Mouse (Mus musculus) forebrain, embryonic 16.5 days (tissue): Measurements from ENCODE around the gene Sytl2. TPM values are rescaled to one million over a fixed set of nuclear protein-coding genes. Genes with fewer than 3 reads are reported as not detected.

ENCODE experiments used
- ATAC-seq: fragments of 200-750 bp; cut with Nextera tagmentation; 2 replicates; pipeline ENCODE4 v1.8.0; 2017; ENCODE audit warnings: mild to moderate bottlenecking, moderate library complexity
- H3K27ac ChIP-seq: fragments of 300-500 bp; sonication (generic); 2 replicates; pipeline ENCODE4 v1.5.1; 2014; ENCODE audit warnings: low read length, control low read depth
- H3K27me3 ChIP-seq: fragments of 300-500 bp; sonication (generic); replicated peaks from 2 replicates; pipeline ENCODE4 v1.6.1; 2014; ENCODE audit warnings: low read length; ENCODE audit not compliant: control insufficient read depth, insufficient read depth
- H3K36me3 ChIP-seq: fragments of 300-500 bp; sonication (generic); 2 replicates; pipeline ENCODE4 v1.6.1; 2014; ENCODE audit not compliant: control insufficient read depth, insufficient read depth
- H3K4me1 ChIP-seq: fragments of 300-500 bp; sonication (generic); replicated peaks from 2 replicates; pipeline ENCODE4 v1.6.1; 2014; ENCODE audit warnings: low read length; ENCODE audit not compliant: control insufficient read depth, insufficient read depth
- H3K4me2 ChIP-seq: fragments of 300-500 bp; sonication (generic); 2 replicates; pipeline ENCODE4 v1.6.1; 2014; ENCODE audit warnings: mild to moderate bottlenecking, low read length, control low read depth
- H3K4me3 ChIP-seq: fragments of 300-500 bp; sonication (generic); replicated peaks from 2 replicates; pipeline ENCODE4 v1.5.1; 2014; ENCODE audit warnings: mild to moderate bottlenecking, low read length, control low read depth
- H3K9ac ChIP-seq: fragments of 300-500 bp; sonication (generic); replicated peaks from 2 replicates; pipeline ENCODE4 v1.6.1; 2014; ENCODE audit warnings: low read depth, low read length, control low read depth
- H3K9me3 ChIP-seq: fragments of 300-500 bp; sonication (generic); 2 replicates; pipeline ENCODE4 v1.6.1; 2016; ENCODE audit warnings: low read length; ENCODE audit not compliant: control insufficient read depth
- WGBS: fragments of 180-500 bp; shearing (Covaris S2); extraction: QIAGEN DNeasy Blood & Tissue Kit; methylation state at CpG from one replicate; pipeline ENCODE4 v1.1.7; 2014; 5-methylcytosine and 5-hydroxymethylcytosine counted together
- polyA plus RNA-seq: library from polyadenylated mRNA; unstranded; fragments of >200 nt; fragmentation: Nextera tagmentation; extraction: Ambion mirVana; gene quantifications from 2 replicates; pipeline ENCODE4 v1.2.1, GENCODE M21; 2015

Gene Sytl2
- polyA plus RNA-seq, 1 experiment from 2014 or later: 2.3 TPM

DNA sequence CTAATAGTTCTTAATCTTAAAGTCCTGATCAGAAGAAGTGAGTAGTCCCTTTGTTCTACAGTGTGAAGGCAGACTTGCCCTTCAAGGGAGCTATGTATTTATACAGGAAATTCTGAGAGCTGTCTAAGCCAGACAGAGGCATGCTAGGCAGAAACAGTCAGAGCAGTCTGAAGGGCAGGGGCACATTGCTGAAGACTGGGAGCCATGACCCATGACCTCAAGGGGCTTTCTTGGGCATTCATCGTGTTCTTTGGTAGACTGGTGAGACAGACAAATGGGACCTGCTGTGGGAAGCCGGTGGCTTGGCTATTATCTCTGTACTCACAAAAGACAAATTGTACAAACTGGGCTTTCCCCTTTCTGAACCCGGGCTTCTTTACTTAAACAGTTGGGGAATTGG is 4.0 kb downstream of the Sytl2 start:
- H3K9me3 ChIP-seq: no peaks in the 10 kb centered on the region
- H3K9ac ChIP-seq: no peak overlapping the region
- WGBS: 1% methylated on average over 3 of the region's 3 CpGs
- H3K27ac ChIP-seq: no peak overlapping the region
- no peak overlapping the region for H3K4me3 ChIP-seq
- peaks cover 8% of the 10 kb centered on the region for H3K27me3 ChIP-seq
- ATAC-seq: no peak
- H3K36me3 ChIP-seq: no peaks in the 10 kb centered on the region
- H3K4me2 ChIP-seq: no peak overlapping the region
- peaks cover 3% of the 10 kb centered on the region for H3K4me1 ChIP-seq

GRCm38 (mm10) chr7:90306968-90307367 is 4.9 kb downstream of the Sytl2 start:
- 88% methylated on average over 1 of the region's 1 CpGs for WGBS
- Histone ChIP-seq H3K4me1 (peaks cover 3% of the 10 kb centered on the region), H3K36me3 (no peaks in the 10 kb centered on the region), H3K27ac (no peak overlapping the region), H3K27me3 (peaks cover 8% of the 10 kb centered on the region), H3K9ac (no peak overlapping the region), H3K9me3 (no peaks in the 10 kb centered on the region), H3K4me3 (no peak overlapping the region), H3K4me2 (no peak overlapping the region)
- ATAC-seq: no peak

DNA sequence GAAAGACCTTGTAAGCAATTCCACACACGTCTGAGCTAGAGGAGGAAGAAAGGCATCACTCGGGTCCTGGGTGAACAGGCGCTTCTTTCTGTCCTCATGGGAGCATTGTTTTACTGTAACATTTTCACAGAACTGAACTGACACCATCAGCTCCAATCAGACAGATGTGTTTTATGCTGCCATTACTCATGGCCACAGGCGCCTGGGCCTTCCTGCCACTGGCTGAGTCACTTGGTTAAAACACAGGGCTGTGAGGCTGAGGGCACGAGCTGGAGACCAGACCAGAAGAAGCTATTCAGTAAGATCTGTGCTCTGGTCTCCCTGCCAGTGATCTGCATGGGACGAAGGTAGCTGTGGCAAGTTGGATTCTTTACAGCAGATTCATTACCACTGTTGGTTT is 6.0 kb downstream of the Sytl2 start:
- WGBS: 76% methylated on average over 6 of the region's 6 CpGs

GRCm38 (mm10) chr7:90312151-90312883 is 10.3 kb downstream of the Sytl2 start:
- Histone ChIP-seq H3K4me3 (no peak overlapping the region), H3K9me3 (no peaks in the 10 kb centered on the region), H3K4me1 (no peaks in the 10 kb centered on the region), H3K4me2 (no peak overlapping the region), H3K9ac (no peak overlapping the region), H3K27me3 (no peaks in the 10 kb centered on the region), H3K27ac (no peak overlapping the region), H3K36me3 (no peaks in the 10 kb centered on the region)
- 87% methylated on average over 7 of the region's 7 CpGs for WGBS
- ATAC-seq: no peak

More for the DNA sequence above, 6.0 kb downstream of the Sytl2 start:
- Histone ChIP-seq H3K4me3 (no peak overlapping the region), H3K4me2 (no peak overlapping the region), H3K9ac (no peak overlapping the region), H3K36me3 (no peaks in the 10 kb centered on the region), H3K4me1 (no peaks in the 10 kb centered on the region), H3K27ac (no peak overlapping the region), H3K27me3 (peaks cover 8% of the 10 kb centered on the region), H3K9me3 (no peaks in the 10 kb centered on the region)
- ATAC-seq: no peak

DNA sequence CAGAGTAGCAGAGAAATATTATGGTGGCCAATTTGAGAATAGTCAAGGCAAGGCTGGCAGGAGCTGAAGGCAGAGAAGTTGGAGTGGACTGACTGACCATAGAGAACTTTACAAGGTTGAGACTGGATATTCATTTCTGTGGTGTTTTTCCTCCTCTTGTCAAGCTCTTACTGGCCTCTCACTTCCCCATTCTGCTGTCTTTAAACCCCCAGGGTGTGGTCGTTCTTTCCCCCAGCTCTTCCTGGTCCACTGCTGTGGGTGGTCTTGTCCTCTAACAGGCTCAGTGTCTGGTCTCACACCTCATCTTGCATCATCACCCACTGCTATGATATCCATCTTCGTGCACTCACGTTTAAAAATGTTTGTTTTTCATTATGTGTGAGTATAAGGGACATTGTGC is 11.4 kb downstream of the Sytl2 start:
- Histone ChIP-seq H3K4me3 (no peak overlapping the region), H3K27me3 (no peaks in the 10 kb centered on the region), H3K9ac (no peak overlapping the region), H3K4me2 (no peak overlapping the region), H3K27ac (no peak overlapping the region), H3K9me3 (no peaks in the 10 kb centered on the region), H3K4me1 (no peaks in the 10 kb centered on the region), H3K36me3 (no peaks in the 10 kb centered on the region)
- ATAC-seq: no peak
- 83% methylated on average over 3 of the region's 3 CpGs for WGBS

DNA sequence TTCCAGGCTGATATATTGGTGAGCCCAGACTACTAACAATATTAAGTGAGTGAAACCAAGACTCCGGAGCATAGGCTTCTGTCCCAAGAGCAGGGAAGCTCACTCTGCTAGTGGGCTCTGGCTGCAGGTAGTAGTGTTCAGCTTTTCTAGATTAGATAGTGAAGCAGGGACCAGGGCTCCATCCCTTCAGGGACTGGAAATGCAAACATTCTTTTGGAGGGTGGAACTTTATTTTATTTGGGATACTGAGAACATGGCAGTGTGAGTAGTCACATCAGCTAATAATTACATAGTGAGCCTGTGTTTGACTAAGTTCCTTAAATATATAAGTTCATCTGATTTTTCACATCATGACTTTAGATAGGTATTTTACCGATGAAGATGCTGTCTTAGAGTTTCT is 14.8 kb downstream of the Sytl2 start:
- no peaks in the 10 kb centered on the region for H3K36me3 ChIP-seq
- ATAC-seq: no peak
- H3K9ac ChIP-seq: no peak overlapping the region
- WGBS: 100% methylated on average over 2 of the region's 2 CpGs
- H3K4me1 ChIP-seq: no peaks in the 10 kb centered on the region
- no peak overlapping the region for H3K27ac ChIP-seq
- no peaks in the 10 kb centered on the region for H3K27me3 ChIP-seq
- H3K4me2 ChIP-seq: no peak overlapping the region
- H3K4me3 ChIP-seq: no peak overlapping the region
- no peaks in the 10 kb centered on the region for H3K9me3 ChIP-seq

- ATAC-seq: no peak
- H3K36me3 ChIP-seq: no peaks in the 10 kb centered on the region
- no peaks in the 10 kb centered on the region for H3K9me3 ChIP-seq
- H3K27me3 ChIP-seq: no peaks in the 10 kb centered on the region
- H3K27ac ChIP-seq: no peak overlapping the region
- H3K4me2 ChIP-seq: no peak overlapping the region
- no peaks in the 10 kb centered on the region for H3K4me1 ChIP-seq
- WGBS: 92% methylated on average over 1 of the region's 1 CpGs
- no peak overlapping the region for H3K4me3 ChIP-seq
- no peak overlapping the region for H3K9ac ChIP-seq
Observed at GRCm38 (mm10) chr7:90319446-90319845, 17.4 kb downstream of the Sytl2 start.

GRCm38 (mm10) chr7:90320124-90320523 is 18.1 kb downstream of the Sytl2 start:
- no peak overlapping the region for H3K9ac ChIP-seq
- H3K4me3 ChIP-seq: no peak overlapping the region
- H3K4me1 ChIP-seq: no peaks in the 10 kb centered on the region
- no peak for ATAC-seq
- no peaks in the 10 kb centered on the region for H3K27me3 ChIP-seq
- no peak overlapping the region for H3K4me2 ChIP-seq
- 53% methylated on average over 5 of the region's 5 CpGs for WGBS
- H3K36me3 ChIP-seq: no peaks in the 10 kb centered on the region
- no peaks in the 10 kb centered on the region for H3K9me3 ChIP-seq
- no peak overlapping the region for H3K27ac ChIP-seq

DNA sequence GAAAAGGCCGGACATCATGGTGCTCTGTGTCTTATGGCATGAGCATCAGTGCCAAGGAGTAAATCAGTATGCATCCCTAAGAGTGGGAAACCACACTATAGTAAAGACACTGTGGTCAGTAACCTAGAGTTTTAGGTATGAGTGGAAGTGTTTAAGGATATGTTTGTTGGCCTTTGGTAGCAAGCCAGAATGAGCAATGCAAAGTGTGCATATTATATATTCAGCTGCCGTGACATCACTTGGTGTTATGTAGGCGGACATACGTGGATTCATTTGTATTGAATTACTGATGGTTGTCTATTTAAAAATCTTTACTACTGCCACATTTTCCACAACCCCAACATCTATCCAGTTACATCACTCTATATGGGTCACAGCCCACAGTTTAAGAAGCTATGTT is 23.1 kb downstream of the Sytl2 start:
- H3K4me3 ChIP-seq: no peak overlapping the region
- no peaks in the 10 kb centered on the region for H3K9me3 ChIP-seq
- no peak for ATAC-seq
- H3K27ac ChIP-seq: no peak overlapping the region
- H3K4me2 ChIP-seq: no peak overlapping the region
- no peaks in the 10 kb centered on the region for H3K27me3 ChIP-seq
- H3K36me3 ChIP-seq: no peaks in the 10 kb centered on the region
- H3K4me1 ChIP-seq: no peaks in the 10 kb centered on the region
- no peak overlapping the region for H3K9ac ChIP-seq
- WGBS: 89% methylated on average over 4 of the region's 4 CpGs

- Histone ChIP-seq H3K4me3 (no peak overlapping the region), H3K4me2 (no peak overlapping the region), H3K9me3 (no peaks in the 10 kb centered on the region), H3K4me1 (no peaks in the 10 kb centered on the region), H3K27me3 (no peaks in the 10 kb centered on the region), H3K9ac (no peak overlapping the region), H3K36me3 (no peaks in the 10 kb centered on the region), H3K27ac (no peak overlapping the region)
- 79% methylated on average over 1 of the region's 1 CpGs for WGBS
- no peak for ATAC-seq
Observed at GRCm38 (mm10) chr7:90330200-90330599, 28.1 kb downstream of the Sytl2 start.
